Comparison of ENCODE assay signal across 9 mouse cellular contexts in the genomic region with DNA sequence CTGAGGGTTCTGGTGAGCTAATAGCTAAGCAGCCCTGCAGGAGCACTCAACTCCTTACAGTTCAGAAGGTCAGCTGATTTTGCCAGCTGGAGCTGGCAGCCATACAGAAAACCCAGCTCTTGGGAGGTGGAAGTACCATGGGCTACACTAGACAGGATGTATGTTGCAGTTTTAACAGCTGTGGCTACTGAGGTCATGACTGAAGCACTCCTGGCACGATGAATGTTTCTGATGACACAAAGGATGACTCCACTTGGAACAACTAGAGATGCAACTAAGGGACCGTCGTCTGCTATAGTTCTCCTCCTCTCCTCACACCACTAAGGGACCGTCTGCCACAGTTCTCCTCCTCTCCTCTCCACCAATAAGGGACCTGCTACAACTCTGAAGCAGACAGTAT. TPM values are rescaled to one million over a fixed set of nuclear protein-coding genes. Genes with fewer than 3 reads are reported as not detected.
DNase-seq lines count a peak whose midpoint lies in the region; ATAC-seq and TF ChIP-seq lines count a peak whose summit lies in the region.
"Had no signal": no experiment of that assay in that cellular context is flagged by ENCODE, and none has a peak within 500 bp of the region (broad histone marks: within the 10 kb centered on the region; RNA-seq: fewer than 3 reads in every experiment).

No protein-coding gene starts in this region.

- TF ChIP-seq POLR2A in kidney, adult 2 months (IDR thresholded peaks at IDR 0.05; ENCODE audit: low read depth, low read length) = no peak
- no peak for TF ChIP-seq POLR2A in ES-Bruce4 (IDR thresholded peaks at IDR 0.05; ENCODE audit: insufficient read depth, low read length)

- TF ChIP-seq EP300 in ES-Bruce4 (IDR thresholded peaks at IDR 0.05; ENCODE audit: insufficient read depth, low read depth, low read length) = no peak

- H3K4me3 ChIP-seq in kidney, adult 2 months (ENCODE audit: insufficient read depth, low read depth, low read length) = no peak overlapping the region
- no peak overlapping the region for H3K4me3 ChIP-seq in kidney, embryonic 14.5 days (ENCODE audit: low read length)
- H3K4me3 ChIP-seq in ES-Bruce4 (ENCODE audit: low read depth, low read length) = no peak overlapping the region
- H3K4me3 ChIP-seq: stomach, embryonic 15.5 days had no signal

- peak; percentile 73 for DNase-seq in kidney, adult 2 months
- peak; percentile 60 for DNase-seq in ZHBTc4 (ENCODE audit: low read depth, low spot score)
- peak; percentile 72 for DNase-seq in kidney, adult 9 months
- DNase-seq in testis, postnatal 10 days (ENCODE audit: low spot score) = no peak

- no peaks in the 10 kb centered on the region for H3K9me3 ChIP-seq in kidney, embryonic 14.5 days (ENCODE audit: control insufficient read depth, low read length)
- no peaks in the 10 kb centered on the region for H3K9me3 ChIP-seq in ES-Bruce4 (replicated peaks; ENCODE audit: control insufficient read depth, insufficient read depth, low read length, poor library complexity, severe bottlenecking)
- H3K9me3 ChIP-seq: stomach, embryonic 15.5 days had no signal

- no peak for TF ChIP-seq CTCF in kidney, adult 2 months (conservative IDR thresholded peaks at IDR 0.05; ENCODE audit: insufficient read depth, insufficient read length, low read depth, low read length)
- no peak for TF ChIP-seq CTCF in ES-Bruce4 (IDR thresholded peaks at IDR 0.05; ENCODE audit: low read depth, low read length)

- WGBS in kidney, adult 2 months = 30% methylated on average over 4 of the region's 4 CpGs
- 64% methylated on average over 4 of the region's 4 CpGs for WGBS in kidney, embryonic 14.5 days

- H3K4me2 ChIP-seq in kidney, embryonic 14.5 days (replicated peaks; ENCODE audit: low read depth, low read length) = no peak overlapping the region
- H3K4me2 ChIP-seq: stomach, embryonic 15.5 days had no signal

- H3K4me1 ChIP-seq in kidney, adult 2 months (ENCODE audit: control insufficient read depth, insufficient read depth, low read length) = peaks cover 26% of the 10 kb centered on the region
- peaks cover 15% of the 10 kb centered on the region for H3K4me1 ChIP-seq in kidney, embryonic 14.5 days (ENCODE audit: control insufficient read depth, insufficient read depth, low read length)
- peaks cover 6% of the 10 kb centered on the region for H3K4me1 ChIP-seq in ES-Bruce4 (ENCODE audit: control insufficient read depth, insufficient read depth, low read length)

- no peak overlapping the region for H3K27ac ChIP-seq in kidney, adult 2 months (ENCODE audit: insufficient read depth, low read depth, low read length)
- H3K27ac ChIP-seq in kidney, embryonic 14.5 days (ENCODE audit: low read depth, low read length) = no peak overlapping the region
- H3K27ac ChIP-seq in ES-Bruce4 (ENCODE audit: insufficient read depth, low read length) = peak overlapping the region; percentile 23; the same call in 1 of the 2 replicates
- H3K27ac ChIP-seq: stomach, embryonic 15.5 days had no signal

- H3K27me3 ChIP-seq in kidney, adult 2 months (replicated peaks; ENCODE audit: control insufficient read depth, insufficient read depth, low read length) = no peaks in the 10 kb centered on the region
- H3K27me3 ChIP-seq in kidney, embryonic 14.5 days (ENCODE audit: control insufficient read depth, insufficient read depth, low read length) = no peaks in the 10 kb centered on the region
- no peaks in the 10 kb centered on the region for H3K27me3 ChIP-seq in ES-Bruce4 (ENCODE audit: control insufficient read depth, insufficient read depth, low read length, poor library complexity, severe bottlenecking)
- H3K27me3 ChIP-seq: stomach, embryonic 15.5 days had no signal

- H3K36me3 ChIP-seq in kidney, adult 2 months (ENCODE audit: control insufficient read depth, insufficient read depth, low read length) = peaks cover 2% of the 10 kb centered on the region
- H3K36me3 ChIP-seq in kidney, embryonic 14.5 days (ENCODE audit: control insufficient read depth, insufficient read depth, low read length) = peaks cover 31% of the 10 kb centered on the region; the same call in 1 of the 2 replicates
- H3K36me3 ChIP-seq in ES-Bruce4 (ENCODE audit: control insufficient read depth, insufficient read depth, low read length, poor library complexity, severe bottlenecking) = peaks cover 15% of the 10 kb centered on the region

- no peak for ATAC-seq in kidney, embryonic 14.5 days (ENCODE audit: low FRiP score, low TSS enrichment)
- ATAC-seq in frontal cortex, adult (ENCODE audit: low TSS enrichment) = no peak
- ATAC-seq in inflammation-experienced regulatory T-cells, adult 6 months = no peak

- H3K9ac ChIP-seq in kidney, embryonic 14.5 days (ENCODE audit: low read depth, low read length) = no peak overlapping the region; the same call in 1 of the 2 replicates
- peak overlapping the region; percentile 39; the same call in 1 of the 2 replicates for H3K9ac ChIP-seq in ES-Bruce4 (ENCODE audit: low read depth, poor library complexity, severe bottlenecking)
- H3K9ac ChIP-seq: stomach, embryonic 15.5 days had no signal

RNA-seq across cellular contexts. Expression of a gene that starts 2.4 kb away (rescaled TPM):
- polyA plus RNA-seq in kidney, adult 2 months (2012; rRNA removed) = 14.2 and 15.0 TPM in 2 replicates
- 11.8 and 25.5 TPM in 2 replicates for polyA plus RNA-seq in kidney, embryonic 14.5 days (2014; fragmentation: Nextera tagmentation; extraction: Ambion mirVana)
- polyA plus RNA-seq in ES-Bruce4 (2011; ENCODE audit: insufficient read depth, insufficient read length, low read depth, missing spikeins) = 23.4 and 31.3 TPM in 2 replicates
- polyA plus RNA-seq in inflammation-experienced regulatory T-cells, adult 6 months (2017; shearing (Covaris generic)) = 10 to 100 TPM; 14.6 to 23.4 (median 15.2) TPM

RNA-seq across cellular contexts. Expression of a gene that starts 34.8 kb away (rescaled TPM):
- polyA plus RNA-seq in kidney, adult 2 months (2012; rRNA removed) = 5.1 and 6.2 TPM in 2 replicates
- 3.5 and 8.1 TPM in 2 replicates for polyA plus RNA-seq in kidney, embryonic 14.5 days (2014; fragmentation: Nextera tagmentation; extraction: Ambion mirVana)
- polyA plus RNA-seq in ES-Bruce4 (2011; ENCODE audit: insufficient read depth, insufficient read length, low read depth, missing spikeins) = 20.3 and 21.4 TPM in 2 replicates
- 1 to 10 TPM in 1 of 3 experiments, under 1 TPM in 2; 0.72 to 1.0 (median 0.95) TPM for polyA plus RNA-seq in inflammation-experienced regulatory T-cells, adult 6 months (2017; shearing (Covaris generic))
